Mouse (Mus musculus) lung, adult 2 months (tissue): ENCODE measurements around the gene Arl13a. TPM values are rescaled to one million over a fixed set of nuclear protein-coding genes. Genes with fewer than 3 reads are reported as not detected.

Experiments used
- DNase-seq: peaks from one replicate; pipeline ENCODE4 v3.0.0; 2022
- H3K4me1 ChIP-seq: fragments of 200-500 bp; 2 replicates; pipeline ENCODE4 v1.6.1; 2011; ENCODE audit warnings: low read length; ENCODE audit not compliant: control insufficient read depth, insufficient read depth
- H3K4me3 ChIP-seq: fragments of 200-500 bp; replicated peaks from 2 replicates; pipeline ENCODE3; 2011; ENCODE audit warnings: low read depth, mild to moderate bottlenecking, control low read depth, low read length; ENCODE audit errors: extremely low read depth
- CTCF ChIP-seq: fragments of 200-500 bp; IDR thresholded peaks from 2 replicates; pipeline ENCODE4 v1.5.1; 2011; ENCODE audit warnings: mild to moderate bottlenecking, low read length, control low read depth; ENCODE audit not compliant: insufficient read depth
- POLR2A ChIP-seq: fragments of 200-500 bp; IDR thresholded peaks from 2 replicates; pipeline ENCODE4 v1.6.1; 2011; ENCODE audit warnings: low read depth, mild to moderate bottlenecking, control low read depth, low read length, borderline replicate concordance; ENCODE audit errors: extremely low read depth
- WGBS: fragments of 180-500 bp; shearing (Covaris S2); methylation state at CpG from one replicate; pipeline ENCODE4 v1.1.7; 2018; 5-methylcytosine and 5-hydroxymethylcytosine counted together
- polyA plus RNA-seq: library from polyadenylated mRNA; depleted of rRNA; stranded (reverse); fragments of >200 nt; gene quantifications from 2 replicates; pipeline ENCODE4 v1.2.3, GENCODE M21; 2012; rRNA removed

The Arl13a gene
- polyA plus RNA-seq, 1 experiment = not detected

- Histone ChIP-seq H3K4me1 (no peaks in the 10 kb centered on the region), H3K4me3 (no peak overlapping the region)
- DNase-seq = no peak
- TF ChIP-seq CTCF (no peak), POLR2A (no peak)
- 97% methylated on average over 1 of the region's 1 CpGs for WGBS
These were observed 12.6 kb upstream of the Arl13a start for GRCm38 (mm10) chrX:134174699-134175098.

- DNase-seq = no peak
- TF ChIP-seq CTCF (no peak), POLR2A (no peak)
- no peak overlapping the region for H3K4me3 ChIP-seq
- 82% methylated on average over 2 of the region's 2 CpGs for WGBS
- H3K4me1 ChIP-seq = no peaks in the 10 kb centered on the region
These were observed 21.2 kb downstream of the Arl13a start for GRCm38 (mm10) chrX:134208491-134208890.

- DNase-seq = no peak
- 88% methylated on average over 7 of the region's 7 CpGs for WGBS
- no peak for TF ChIP-seq POLR2A
- no peak for TF ChIP-seq CTCF
- Histone ChIP-seq H3K4me3 (no peak overlapping the region), H3K4me1 (no peaks in the 10 kb centered on the region)
These were observed 23.9 kb downstream of the Arl13a start for GRCm38 (mm10) chrX:134211151-134211642.

GRCm38 (mm10) chrX:134218161-134218560 is 30.9 kb downstream of the Arl13a start:
- WGBS = 74% methylated on average over 4 of the region's 4 CpGs
- DNase-seq = no peak
- TF ChIP-seq POLR2A (no peak), CTCF (no peak)
- Histone ChIP-seq H3K4me3 (no peak overlapping the region), H3K4me1 (no peaks in the 10 kb centered on the region)

GRCm38 (mm10) chrX:134220618-134221017 is 33.3 kb downstream of the Arl13a start:
- no peak for DNase-seq
- 55% methylated on average over 3 of the region's 3 CpGs for WGBS
- Histone ChIP-seq H3K4me3 (no peak overlapping the region), H3K4me1 (no peaks in the 10 kb centered on the region)
- no peak for TF ChIP-seq CTCF
- TF ChIP-seq POLR2A = no peak

- Histone ChIP-seq H3K4me3 (no peak within 1 kb of the TSS), H3K4me1 (no peaks in the 10 kb centered on the region)
- WGBS = 70% methylated on average over 4 of the region's 4 CpGs
- DNase-seq = no peak
- TF ChIP-seq POLR2A = no peak
- TF ChIP-seq CTCF = no peak
These were observed 34.6 kb downstream of the Arl13a start, which contains the start of gene Nox1 for GRCm38 (mm10) chrX:134221856-134222255. TSS of gene Nox1 (minus strand) at chrX:134221956.

- whole genome bisulfite sequencing = 82% methylated on average over 1 of the region's 1 CpGs
- TF ChIP-seq CTCF (no peak), POLR2A (no peak)
- H3K4me1 ChIP-seq = no peaks in the 10 kb centered on the region
- no peak for DNase-seq
- no peak overlapping the region for H3K4me3 ChIP-seq
These were observed 45.7 kb downstream of the Arl13a start for GRCm38 (mm10) chrX:134233048-134233447.

GRCm38 (mm10) chrX:134238266-134238665 is 51.0 kb downstream of the Arl13a start:
- TF ChIP-seq CTCF = no peak
- TF ChIP-seq POLR2A = no peak
- Histone ChIP-seq H3K4me1 (no peaks in the 10 kb centered on the region), H3K4me3 (no peak overlapping the region)
- 85% methylated on average over 10 of the region's 10 CpGs for WGBS
- DNase-seq = no peak

GRCm38 (mm10) chrX:134245946-134246345 is 58.6 kb downstream of the Arl13a start:
- DNase-seq = no peak
- 82% methylated on average over 10 of the region's 10 CpGs for WGBS
- TF ChIP-seq CTCF = no peak
- no peak for TF ChIP-seq POLR2A
- Histone ChIP-seq H3K4me1 (no peaks in the 10 kb centered on the region), H3K4me3 (no peak overlapping the region)

GRCm38 (mm10) chrX:134248202-134248601 is 60.9 kb downstream of the Arl13a start:
- WGBS = 53% methylated on average over 2 of the region's 2 CpGs
- TF ChIP-seq POLR2A = no peak
- no peak for TF ChIP-seq CTCF
- Histone ChIP-seq H3K4me3 (no peak overlapping the region), H3K4me1 (no peaks in the 10 kb centered on the region)
- no peak for DNase-seq

Other genes starting within 250 kb of the Arl13a start
- gene Sytl4, start 205.7 kb upstream of the Arl13a start, polyA plus RNA-seq = 0.81 and 1.8 TPM in 2 replicates
- 10.2 and 12.3 TPM in 2 replicates for gene Cstf2, start 128.3 kb upstream of the Arl13a start, polyA plus RNA-seq
- gene Xkrx, start 25.4 kb upstream of the Arl13a start, polyA plus RNA-seq = 0.69 and 4.6 TPM in 2 replicates
- gene Nox1, start 34.5 kb downstream of the Arl13a start, polyA plus RNA-seq = 0.15 and 0.23 TPM in 2 replicates
- 5.3 and 9.1 TPM in 2 replicates for gene Trmt2b, start 89.5 kb downstream of the Arl13a start, polyA plus RNA-seq
- 1.1 and 1.6 TPM in 2 replicates for gene Tmem35a, start 107.7 kb downstream of the Arl13a start, polyA plus RNA-seq
- gene Cenpi, start 120.6 kb downstream of the Arl13a start, polyA plus RNA-seq = 0.12 and 0.32 TPM in 2 replicates
- 0.24 and 0.75 TPM in 2 replicates for gene Drp2, start 217.1 kb downstream of the Arl13a start, polyA plus RNA-seq